Mouse (Mus musculus): Measurements from ENCODE around the gene Sgcg.

- TF ChIP-seq CTCF (IDR thresholded peaks at IDR 0.05; ENCODE audit: insufficient read depth, low read length) = no peak
- no peak for TF ChIP-seq POLR2A (IDR thresholded peaks at IDR 0.05; ENCODE audit: borderline replicate concordance, extremely low read depth, low read depth, low read length)
Observed at GRCm38 (mm10) chr14:61223740-61224139, 34.5 kb downstream of the Sgcg start.
